In genomic region chrX:93911087-93911840, GRCm38 (mm10) we compare ENCODE assay signal across 8 mouse cellular contexts. TPM values are rescaled to one million over a fixed set of nuclear protein-coding genes. Genes with fewer than 3 reads are reported as not detected.
DNase-seq lines count a peak whose midpoint lies in the region; ATAC-seq lines count a peak whose summit lies in the region.

No protein-coding gene starts in this region.

- no peak overlapping the region for H3K27ac ChIP-seq in intestine, embryonic 16.5 days (ENCODE audit: low read length)
- no peak overlapping the region for H3K27ac ChIP-seq in limb, embryonic 13.5 days
- H3K27ac ChIP-seq in midbrain, embryonic 14.5 days (replicated peaks; ENCODE audit: low read depth, low read length): no peak overlapping the region
- H3K27ac ChIP-seq in stomach, embryonic 15.5 days: no peak overlapping the region

- peak overlapping the region; percentile 41; the same call in 1 of the 2 replicates for H3K4me2 ChIP-seq in intestine, embryonic 16.5 days (ENCODE audit: low read depth, low read length)
- H3K4me2 ChIP-seq in limb, embryonic 13.5 days (replicated peaks): peak overlapping the region; percentile 59
- H3K4me2 ChIP-seq in midbrain, embryonic 14.5 days (ENCODE audit: low read length): peak overlapping the region; percentile 47
- peak overlapping the region; percentile 49 for H3K4me2 ChIP-seq in stomach, embryonic 15.5 days

- peaks cover 6% of the 10 kb centered on the region; the same call in 1 of the 2 replicates for H3K27me3 ChIP-seq in intestine, embryonic 16.5 days (replicated peaks; ENCODE audit: control insufficient read depth, insufficient read depth, low read length)
- peaks cover 21% of the 10 kb centered on the region; the same call in 1 of the 2 replicates for H3K27me3 ChIP-seq in limb, embryonic 13.5 days
- H3K27me3 ChIP-seq in midbrain, embryonic 14.5 days (ENCODE audit: control insufficient read depth, insufficient read depth, low read length): no peaks in the 10 kb centered on the region
- H3K27me3 ChIP-seq in stomach, embryonic 15.5 days (replicated peaks): no peaks in the 10 kb centered on the region

- no peaks in the 10 kb centered on the region for H3K9me3 ChIP-seq in intestine, embryonic 16.5 days (ENCODE audit: control insufficient read depth, low read length)
- no peaks in the 10 kb centered on the region for H3K9me3 ChIP-seq in limb, embryonic 13.5 days
- H3K9me3 ChIP-seq in midbrain, embryonic 14.5 days (ENCODE audit: control insufficient read depth, low read length): no peaks in the 10 kb centered on the region
- no peaks in the 10 kb centered on the region for H3K9me3 ChIP-seq in stomach, embryonic 15.5 days

- peak overlapping the region; percentile 61; the same call in 1 of the 2 replicates for H3K9ac ChIP-seq in intestine, embryonic 16.5 days (ENCODE audit: low read depth, low read length)
- peak overlapping the region; percentile 55; the same call in 1 of the 2 replicates for H3K9ac ChIP-seq in limb, embryonic 13.5 days
- H3K9ac ChIP-seq in midbrain, embryonic 14.5 days (replicated peaks; ENCODE audit: low read length): no peak overlapping the region; the same call in 1 of the 2 replicates
- H3K9ac ChIP-seq in stomach, embryonic 15.5 days: no peak overlapping the region

- DNase-seq in 3T3-L1 (ENCODE audit: low read depth, low spot score): peak; percentile 81
- peak; percentile 30 to 79 for DNase-seq in adrenal gland, adult (ENCODE audit: inconsistent age in 2 of 2, low spot score in 1 of 2)
- peak; percentile 61 for DNase-seq in embryo, embryonic 9.5 days (ENCODE audit: extremely low spot score)
- peak; percentile 86 for DNase-seq in heart, adult 11 months
- peak; percentile 83 for DNase-seq in midbrain, embryonic 14.5 days

- H3K4me1 ChIP-seq in intestine, embryonic 16.5 days (ENCODE audit: control insufficient read depth, insufficient read depth, low read length): 0 out of 2 replicates have a peak, but pooled peaks cover 2% of the 10 kb centered on the region
- H3K4me1 ChIP-seq in limb, embryonic 13.5 days: no peaks in the 10 kb centered on the region
- H3K4me1 ChIP-seq in midbrain, embryonic 14.5 days (ENCODE audit: control insufficient read depth, insufficient read depth, low read length): no peaks in the 10 kb centered on the region
- H3K4me1 ChIP-seq in stomach, embryonic 15.5 days: no peaks in the 10 kb centered on the region

- WGBS in intestine, embryonic 16.5 days: 23% methylated on average over 21 of the region's 21 CpGs
- 23% methylated on average over 21 of the region's 21 CpGs for WGBS in limb, embryonic 13.5 days
- 26% methylated on average over 21 of the region's 21 CpGs for WGBS in midbrain, embryonic 14.5 days
- WGBS in stomach, embryonic 15.5 days: 30% methylated on average over 21 of the region's 21 CpGs

- no peaks in the 10 kb centered on the region for H3K36me3 ChIP-seq in intestine, embryonic 16.5 days (ENCODE audit: control insufficient read depth, insufficient read depth, low read length)
- no peaks in the 10 kb centered on the region for H3K36me3 ChIP-seq in limb, embryonic 13.5 days
- no peaks in the 10 kb centered on the region for H3K36me3 ChIP-seq in midbrain, embryonic 14.5 days (ENCODE audit: control insufficient read depth, insufficient read depth, low read length)
- no peaks in the 10 kb centered on the region for H3K36me3 ChIP-seq in stomach, embryonic 15.5 days

- ATAC-seq in intestine, embryonic 16.5 days: peak; percentile 93
- peak; percentile 82 for ATAC-seq in limb, embryonic 13.5 days (ENCODE audit: low FRiP score, low read depth)
- peak; percentile 63 for ATAC-seq in midbrain, embryonic 14.5 days (ENCODE audit: low FRiP score, low TSS enrichment)
- peak; percentile 71; the same call in 1 of the 2 replicates for ATAC-seq in stomach, embryonic 15.5 days (ENCODE audit: insufficient read depth, low FRiP score, low read depth)

- H3K4me3 ChIP-seq in intestine, embryonic 16.5 days (ENCODE audit: low read length): peak overlapping the region; percentile 36
- peak overlapping the region; percentile 31 for H3K4me3 ChIP-seq in limb, embryonic 13.5 days
- H3K4me3 ChIP-seq in midbrain, embryonic 14.5 days (replicated peaks; ENCODE audit: low read depth, low read length): peak overlapping the region; percentile 20; the same call in 1 of the 2 replicates
- 0 out of 2 replicates have a peak overlapping the region, but pooled peaks have one; percentile 19 for H3K4me3 ChIP-seq in stomach, embryonic 15.5 days (replicated peaks)

RNA-seq across cellular contexts. Expression of gene AU015836, which starts 57.2 kb away (rescaled TPM):
- 0.28 and 0.73 TPM in 2 replicates for polyA plus RNA-seq in intestine, embryonic 16.5 days (2015; fragmentation: Nextera tagmentation; extraction: Ambion mirVana)
- 0.15 and 0.31 TPM in 2 replicates for polyA plus RNA-seq in limb, embryonic 13.5 days (2015; fragmentation: Nextera tagmentation; extraction: Ambion mirVana)
- polyA plus RNA-seq in midbrain, embryonic 14.5 days (2014; fragmentation: Nextera tagmentation; extraction: Ambion mirVana): not detected in 2 replicates
- 0.19 and 0.22 TPM in 2 replicates for polyA plus RNA-seq in stomach, embryonic 15.5 days (2015; fragmentation: Nextera tagmentation; extraction: Ambion mirVana)

Comparison
In these comparisons a context has a peak if more than half of its experiments do, and no peak if none do; other contexts are left out.
1. H3K9ac ChIP-seq: peak in intestine, embryonic 16.5 days (single experiment) and limb, embryonic 13.5 days (single experiment); none in midbrain, embryonic 14.5 days (single experiment) and stomach, embryonic 15.5 days (single experiment).
2. Peak in every context shown above with its lines, with median percentiles within 50 percentile points of each other: DNase-seq, ATAC-seq, H3K4me2 ChIP-seq and H3K4me3 ChIP-seq.